Mouse (Mus musculus): Measurements from ENCODE around the gene Gipc2.

- TF ChIP-seq CTCF (IDR thresholded peaks at IDR 0.05; ENCODE audit: low read depth, low read length) (no peak), POLR2A (IDR thresholded peaks at IDR 0.05; ENCODE audit: borderline replicate concordance, low read depth, low read length) (no peak)
Measured at GRCm38 (mm10) chr3:152142146-152142545, 23.9 kb downstream of the Gipc2 start.

Data from bone marrow macrophage, adult 2 months (primary cell).